ENCODE assay signal across 15 mouse cellular contexts in the genomic region with DNA sequence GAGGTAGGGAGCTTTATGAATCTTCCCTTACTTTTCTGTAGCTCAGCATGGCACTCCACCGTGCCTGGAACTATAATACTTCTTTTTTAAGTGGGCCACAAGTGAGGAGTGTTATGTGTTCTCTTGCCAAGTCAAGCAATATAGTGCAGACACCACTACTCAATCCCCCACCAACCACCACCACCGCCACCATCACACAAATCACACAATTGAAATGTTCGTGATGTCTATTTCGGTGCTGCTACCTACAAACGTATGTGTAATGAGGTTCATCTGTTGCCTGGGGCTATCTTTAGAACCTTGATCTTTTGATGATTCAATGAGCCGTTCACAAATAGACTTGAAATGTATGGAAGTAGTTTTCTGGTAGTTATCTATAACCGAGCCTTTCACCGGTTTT.
DNase-seq lines count a peak whose midpoint lies in the region.
"Had no signal": no experiment of that assay in that cellular context is flagged by ENCODE, and none has a peak within 500 bp of the region (broad histone marks: within the 10 kb centered on the region; RNA-seq: fewer than 3 reads in every experiment).

No protein-coding gene starts in this region.

- peak; percentile 41 for DNase-seq in right cerebral cortex, adult 18-20 months
- no peak for DNase-seq in right cerebral cortex, postnatal 14 days
- peak; percentile 42 to 71 for DNase-seq in frontal cortex, postnatal 36 days (ENCODE audit: low spot score in 2 of 2)
- peak; percentile 8 to 92 for DNase-seq in left cerebral cortex, postnatal 25 days (ENCODE audit: low spot score in 2 of 2)
- no peak for DNase-seq in kidney, adult 9 months
- no peak for DNase-seq in urinary bladder, postnatal 36 days (ENCODE audit: low spot score in 2 of 2)
- DNase-seq in cerebellum, postnatal 14 days, result no peak
- DNase-seq: adrenal gland, postnatal 14 days; cerebellum, adult 11-12 months; cerebellum, adult 9-11 months; heart, adult 2 months; heart, postnatal 4 days; kidney, postnatal 14 days; liver; thymus, postnatal 4 days had no signal

- intact Hi-C loops in left cerebral cortex, postnatal 25 days (cut with DNase I), result no loop called here

Comparison
In these comparisons a context has a peak if more than half of its experiments do, and no peak if none do; other contexts are left out.
1. DNase-seq: peak in right cerebral cortex, adult 18-20 months (single experiment), frontal cortex, postnatal 36 days (2 of 2) and left cerebral cortex, postnatal 25 days (2 of 2); none in right cerebral cortex, postnatal 14 days (single experiment), kidney, adult 9 months (single experiment), urinary bladder, postnatal 36 days (0 of 2) and cerebellum, postnatal 14 days (0 of 2).